Mouse (Mus musculus): ENCODE measurements around the gene Cyth3.
A peak's percentile ranks its signal among the peaks of the same experiment; 100 is the strongest.

Gene Cyth3

GRCm38 (mm10) chr5:143623356-143624295 lies 1.4 kb downstream of the Cyth3 start:
- no peaks in the 10 kb centered on the region for H3K27me3 ChIP-seq (ENCODE audit: control insufficient read depth, insufficient read depth, low read length, poor library complexity, severe bottlenecking)
- no peak for DNase-seq (ENCODE audit: low read depth, low spot score)
- H3K36me3 ChIP-seq (ENCODE audit: control insufficient read depth, insufficient read depth, low read length, poor library complexity, severe bottlenecking), result no peaks in the 10 kb centered on the region

- Histone ChIP-seq H3K36me3 (ENCODE audit: control insufficient read depth, insufficient read depth, low read length, poor library complexity, severe bottlenecking) (no peaks in the 10 kb centered on the region), H3K27me3 (ENCODE audit: control insufficient read depth, insufficient read depth, low read length, poor library complexity, severe bottlenecking) (no peaks in the 10 kb centered on the region)
- DNase-seq (ENCODE audit: low read depth, low spot score), result no peak
Observed at GRCm38 (mm10) chr5:143624449-143624848, 2.2 kb downstream of the Cyth3 start.

DNA sequence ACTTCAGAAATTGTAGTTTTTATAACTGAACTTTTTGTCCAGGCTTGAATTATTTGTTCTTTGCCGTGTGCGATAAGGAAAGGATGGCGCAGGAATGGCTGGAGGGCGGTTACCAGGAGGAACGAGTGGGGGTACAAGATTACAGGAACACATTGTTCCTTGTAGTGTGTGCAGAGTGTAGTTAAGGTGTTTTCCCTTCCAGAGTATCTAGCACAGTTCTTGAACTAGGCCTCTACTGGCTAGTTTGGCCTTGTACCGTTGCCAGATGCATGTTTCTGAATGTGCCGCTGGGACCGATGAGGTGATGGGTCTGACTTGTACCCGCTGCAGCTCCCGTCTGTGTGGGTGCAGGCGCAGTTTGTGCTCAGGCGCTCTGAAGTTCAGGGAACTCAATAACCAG lies 3.2 kb downstream of the Cyth3 start:
- Histone ChIP-seq H3K36me3 (ENCODE audit: control insufficient read depth, insufficient read depth, low read length, poor library complexity, severe bottlenecking) (no peaks in the 10 kb centered on the region), H3K27me3 (ENCODE audit: control insufficient read depth, insufficient read depth, low read length, poor library complexity, severe bottlenecking) (no peaks in the 10 kb centered on the region)
- no peak for DNase-seq (ENCODE audit: low read depth, low spot score)

DNA sequence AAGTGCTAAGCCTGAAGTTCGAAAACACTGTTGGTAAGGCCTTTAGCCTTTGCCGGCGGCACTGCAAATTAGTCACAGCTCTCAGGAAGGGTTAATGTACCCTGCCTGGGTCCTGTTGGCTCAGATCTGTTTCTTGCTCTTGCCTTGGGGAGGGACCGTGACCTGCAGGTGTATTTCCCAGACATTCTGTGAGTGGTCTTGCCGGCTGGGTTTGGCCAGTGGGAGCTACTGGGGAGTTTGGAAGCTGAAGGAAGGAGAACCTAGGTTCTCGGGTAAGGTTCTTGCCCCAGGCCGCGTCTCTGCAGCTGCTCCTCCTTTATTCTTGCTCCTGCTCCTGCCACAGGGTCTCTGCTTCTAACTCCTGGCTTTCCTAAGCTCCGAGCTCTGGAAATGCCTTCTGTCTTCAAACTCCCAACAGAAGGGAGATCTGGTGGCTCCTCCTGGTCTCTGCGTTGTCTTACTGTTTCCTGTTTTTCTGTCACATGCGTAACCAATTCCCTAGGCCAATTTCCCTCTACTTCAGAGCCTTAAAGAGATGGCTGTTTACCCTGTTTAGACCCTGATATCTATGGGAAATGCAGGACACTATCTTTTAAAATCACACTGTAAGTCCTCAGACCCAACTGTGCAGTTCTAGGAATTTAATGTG lies 3.8 kb downstream of the Cyth3 start:
- no peaks in the 10 kb centered on the region for H3K27me3 ChIP-seq (ENCODE audit: control insufficient read depth, insufficient read depth, low read length, poor library complexity, severe bottlenecking)
- H3K36me3 ChIP-seq (ENCODE audit: control insufficient read depth, insufficient read depth, low read length, poor library complexity, severe bottlenecking), result no peaks in the 10 kb centered on the region
- no peak for DNase-seq (ENCODE audit: low read depth, low spot score)

GRCm38 (mm10) chr5:143627507-143627906 lies 5.3 kb downstream of the Cyth3 start:
- H3K27me3 ChIP-seq (ENCODE audit: control insufficient read depth, insufficient read depth, low read length, poor library complexity, severe bottlenecking), result no peaks in the 10 kb centered on the region
- DNase-seq (ENCODE audit: low read depth, low spot score), result peak; percentile 25
- no peaks in the 10 kb centered on the region for H3K36me3 ChIP-seq (ENCODE audit: control insufficient read depth, insufficient read depth, low read length, poor library complexity, severe bottlenecking)

DNA sequence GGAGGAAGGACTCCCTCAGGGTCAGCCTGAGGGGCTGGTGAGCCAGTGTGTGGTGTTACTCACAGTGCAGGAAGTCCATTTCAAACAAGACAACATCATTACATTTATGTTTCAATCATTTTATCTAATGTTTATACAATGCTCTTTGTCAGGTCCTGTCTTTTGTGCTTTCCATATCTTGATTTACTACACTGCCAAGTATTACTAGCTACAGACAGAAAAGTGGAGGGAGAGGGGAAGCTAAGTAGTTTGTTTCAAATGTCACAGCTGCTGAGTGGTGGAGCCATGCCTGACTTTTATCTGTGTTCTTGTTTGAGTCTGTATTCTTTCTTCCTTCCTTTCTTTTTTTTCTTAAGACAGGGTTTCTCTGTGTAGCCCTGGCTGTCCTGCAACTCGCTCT lies 5.7 kb downstream of the Cyth3 start:
- Histone ChIP-seq H3K27me3 (ENCODE audit: control insufficient read depth, insufficient read depth, low read length, poor library complexity, severe bottlenecking) (no peaks in the 10 kb centered on the region), H3K36me3 (ENCODE audit: control insufficient read depth, insufficient read depth, low read length, poor library complexity, severe bottlenecking) (no peaks in the 10 kb centered on the region)
- no peak for DNase-seq (ENCODE audit: low read depth, low spot score)

- no peaks in the 10 kb centered on the region for H3K36me3 ChIP-seq (ENCODE audit: control insufficient read depth, insufficient read depth, low read length, poor library complexity, severe bottlenecking)
- DNase-seq (ENCODE audit: low read depth, low spot score), result no peak
- no peaks in the 10 kb centered on the region for H3K27me3 ChIP-seq (ENCODE audit: control insufficient read depth, insufficient read depth, low read length, poor library complexity, severe bottlenecking)
Observed at GRCm38 (mm10) chr5:143629686-143630085, 7.4 kb downstream of the Cyth3 start.

GRCm38 (mm10) chr5:143630214-143630613 lies 8.0 kb downstream of the Cyth3 start:
- H3K36me3 ChIP-seq (ENCODE audit: control insufficient read depth, insufficient read depth, low read length, poor library complexity, severe bottlenecking), result no peaks in the 10 kb centered on the region
- H3K27me3 ChIP-seq (ENCODE audit: control insufficient read depth, insufficient read depth, low read length, poor library complexity, severe bottlenecking), result no peaks in the 10 kb centered on the region
- DNase-seq (ENCODE audit: low read depth, low spot score), result peak; percentile 23

GRCm38 (mm10) chr5:143630738-143631137 lies 8.5 kb downstream of the Cyth3 start:
- DNase-seq (ENCODE audit: low read depth, low spot score), result no peak
- H3K27me3 ChIP-seq (ENCODE audit: control insufficient read depth, insufficient read depth, low read length, poor library complexity, severe bottlenecking), result no peaks in the 10 kb centered on the region

DNA sequence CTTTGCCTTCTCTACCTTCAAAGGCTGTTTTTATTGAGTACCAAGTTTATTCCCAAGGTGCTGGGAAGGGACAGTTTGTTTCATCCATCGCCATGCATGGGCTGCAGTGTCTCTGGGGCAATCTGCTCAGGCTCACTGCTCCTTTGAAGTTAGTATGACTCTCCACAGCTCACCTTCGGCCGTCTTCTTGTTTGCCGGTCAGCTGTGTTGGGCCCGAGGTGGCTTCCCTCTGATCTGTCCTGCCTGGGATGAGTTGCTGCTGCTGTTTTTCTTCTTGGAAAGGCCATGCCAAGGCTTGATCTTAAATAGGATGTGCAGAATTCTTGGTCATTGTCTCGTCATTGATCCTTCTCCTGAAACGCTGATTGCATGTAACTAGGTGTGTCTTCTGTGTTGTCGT lies 9.3 kb downstream of the Cyth3 start:
- no peaks in the 10 kb centered on the region for H3K27me3 ChIP-seq (ENCODE audit: control insufficient read depth, insufficient read depth, low read length, poor library complexity, severe bottlenecking)
- DNase-seq (ENCODE audit: low read depth, low spot score), result no peak
- H3K36me3 ChIP-seq (ENCODE audit: control insufficient read depth, insufficient read depth, low read length, poor library complexity, severe bottlenecking), result no peaks in the 10 kb centered on the region

More at GRCm38 (mm10) chr5:143630738-143631137, 8.5 kb downstream of the Cyth3 start:
- no peaks in the 10 kb centered on the region for H3K36me3 ChIP-seq (ENCODE audit: control insufficient read depth, insufficient read depth, low read length, poor library complexity, severe bottlenecking)

- Histone ChIP-seq H3K36me3 (ENCODE audit: control insufficient read depth, insufficient read depth, low read length, poor library complexity, severe bottlenecking) (no peaks in the 10 kb centered on the region), H3K27me3 (ENCODE audit: control insufficient read depth, insufficient read depth, low read length, poor library complexity, severe bottlenecking) (no peaks in the 10 kb centered on the region)
- DNase-seq (ENCODE audit: low read depth, low spot score), result peak; percentile 40
Observed at GRCm38 (mm10) chr5:143632674-143633557, 10.7 kb downstream of the Cyth3 start.

DNA sequence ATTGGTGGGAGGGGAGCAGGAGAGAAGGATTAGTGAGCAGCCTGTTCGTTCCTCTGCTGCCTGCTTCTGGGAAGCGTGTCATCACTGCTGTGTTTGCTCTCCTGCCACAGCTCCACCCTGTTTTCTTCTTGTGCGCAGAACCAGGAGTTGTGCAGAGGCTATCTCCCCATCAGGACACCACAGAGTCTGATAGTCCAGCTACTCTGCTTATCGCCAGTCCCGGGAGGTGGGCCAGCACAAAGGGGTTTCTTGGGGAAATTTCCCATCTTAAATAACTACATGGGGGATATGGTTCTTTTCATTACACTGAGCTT lies 11.3 kb downstream of the Cyth3 start:
- no peak for DNase-seq (ENCODE audit: low read depth, low spot score)
- Histone ChIP-seq H3K27me3 (ENCODE audit: control insufficient read depth, insufficient read depth, low read length, poor library complexity, severe bottlenecking) (no peaks in the 10 kb centered on the region), H3K36me3 (ENCODE audit: control insufficient read depth, insufficient read depth, low read length, poor library complexity, severe bottlenecking) (no peaks in the 10 kb centered on the region)

DNA sequence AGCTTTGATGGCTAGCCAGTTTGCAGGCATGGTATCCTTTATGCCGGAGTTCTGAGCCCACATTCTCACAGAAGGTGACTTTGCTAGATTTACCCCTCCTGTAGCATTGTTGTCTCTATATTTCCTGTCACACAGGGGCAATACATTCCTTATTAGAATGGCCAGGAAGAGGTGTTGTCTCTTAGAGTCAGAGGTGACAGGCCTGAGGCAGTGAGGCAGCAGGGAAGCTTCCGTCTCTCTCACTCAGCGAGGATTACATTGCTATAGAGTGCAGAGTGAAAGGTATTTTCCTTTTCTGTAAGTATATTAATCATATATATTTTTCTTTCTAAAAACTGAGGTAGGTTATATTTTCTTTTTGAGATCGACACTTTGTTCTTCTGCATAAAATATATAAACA lies 11.6 kb downstream of the Cyth3 start:
- no peak for DNase-seq (ENCODE audit: low read depth, low spot score)
- H3K36me3 ChIP-seq (ENCODE audit: control insufficient read depth, insufficient read depth, low read length, poor library complexity, severe bottlenecking), result no peaks in the 10 kb centered on the region
- no peaks in the 10 kb centered on the region for H3K27me3 ChIP-seq (ENCODE audit: control insufficient read depth, insufficient read depth, low read length, poor library complexity, severe bottlenecking)

DNA sequence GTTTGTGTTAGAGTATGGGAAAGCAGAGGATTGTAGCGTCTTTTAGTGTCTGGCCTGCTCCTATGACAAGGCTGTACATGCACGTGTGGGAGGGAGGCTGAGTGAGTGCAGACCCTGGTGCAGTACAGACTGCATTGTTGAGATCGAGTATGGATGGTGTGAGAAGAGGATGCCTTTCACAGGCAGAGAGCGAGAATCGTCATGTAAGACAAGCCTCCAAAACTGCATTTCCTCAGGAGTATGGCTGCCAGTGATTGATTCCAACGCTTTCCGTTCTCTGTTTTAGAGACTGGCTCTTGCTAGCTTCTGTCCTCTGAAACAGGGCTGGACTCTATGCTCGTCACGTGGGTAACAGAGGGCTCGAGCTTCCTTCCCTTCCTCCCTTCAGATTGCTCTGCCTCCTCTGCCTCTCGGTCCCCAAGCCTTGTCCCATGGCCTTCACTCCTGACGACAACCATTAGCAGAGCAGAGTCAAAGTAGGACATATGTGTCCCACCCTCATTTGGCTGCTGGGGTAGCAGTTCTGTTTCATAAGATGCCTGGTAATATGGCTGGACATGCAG lies 12.4 kb downstream of the Cyth3 start:
- Histone ChIP-seq H3K27me3 (ENCODE audit: control insufficient read depth, insufficient read depth, low read length, poor library complexity, severe bottlenecking) (no peaks in the 10 kb centered on the region), H3K36me3 (ENCODE audit: control insufficient read depth, insufficient read depth, low read length, poor library complexity, severe bottlenecking) (no peaks in the 10 kb centered on the region)
- DNase-seq (ENCODE audit: low read depth, low spot score), result no peak

Measured in splenic B cell, adult 2 months (primary cell).